Mouse (Mus musculus): Measurements from ENCODE around the gene Dhx29. TPM values are rescaled to one million over a fixed set of nuclear protein-coding genes. Genes with fewer than 3 reads are reported as not detected.

Gene Dhx29
- polyA plus RNA-seq, 1 experiment from 2014 or later: 24.8 TPM

GRCm38 (mm10) chr13:112967267-112967666, 40.0 kb downstream of the Dhx29 start:
- Histone ChIP-seq H3K4me3 (ENCODE audit: low read length) (no peak overlapping the region), H3K4me2 (replicated peaks; ENCODE audit: low read depth, low read length) (no peak overlapping the region), H3K9ac (ENCODE audit: low read depth, low read length) (no peak overlapping the region), H3K27me3 (ENCODE audit: control insufficient read depth, insufficient read depth, low read length) (no peaks in the 10 kb centered on the region), H3K27ac (ENCODE audit: low read depth, low read length) (no peak overlapping the region), H3K36me3 (ENCODE audit: control insufficient read depth, insufficient read depth, low read length) (peaks cover 40% of the 10 kb centered on the region), H3K9me3 (ENCODE audit: control insufficient read depth, low read length) (no peaks in the 10 kb centered on the region), H3K4me1 (ENCODE audit: control insufficient read depth, insufficient read depth, low read length) (no peaks in the 10 kb centered on the region)
- ATAC-seq (ENCODE audit: low FRiP score, low TSS enrichment): no peak
- 88% methylated on average over 5 of the region's 5 CpGs for WGBS

GRCm38 (mm10) chr13:112976720-112977119, 49.5 kb downstream of the Dhx29 start:
- Histone ChIP-seq H3K4me3 (ENCODE audit: low read length) (no peak overlapping the region), H3K9ac (ENCODE audit: low read depth, low read length) (no peak overlapping the region), H3K36me3 (ENCODE audit: control insufficient read depth, insufficient read depth, low read length) (no peaks in the 10 kb centered on the region), H3K9me3 (ENCODE audit: control insufficient read depth, low read length) (no peaks in the 10 kb centered on the region), H3K27me3 (ENCODE audit: control insufficient read depth, insufficient read depth, low read length) (peaks cover 5% of the 10 kb centered on the region; the same call in 1 of the 2 replicates), H3K27ac (ENCODE audit: low read depth, low read length) (no peak overlapping the region), H3K4me1 (ENCODE audit: control insufficient read depth, insufficient read depth, low read length) (no peaks in the 10 kb centered on the region), H3K4me2 (replicated peaks; ENCODE audit: low read depth, low read length) (0 out of 2 replicates have a peak overlapping the region, but pooled peaks have one; percentile 9)
- 44% methylated on average over 10 of the region's 10 CpGs for WGBS
- ATAC-seq (ENCODE audit: low FRiP score, low TSS enrichment): no peak

- Histone ChIP-seq H3K4me3 (ENCODE audit: low read length) (peak overlapping the region; percentile 53; the same call in 1 of the 2 replicates), H3K27me3 (ENCODE audit: control insufficient read depth, insufficient read depth, low read length) (peaks cover 49% of the 10 kb centered on the region)
- WGBS: 7% methylated on average over 18 of the region's 18 CpGs
These were observed 58.6 kb downstream of the Dhx29 start for GRCm38 (mm10) chr13:112985605-112986450.

GRCm38 (mm10) chr13:112986451-112986950, 59.2 kb downstream of the Dhx29 start:
- Histone ChIP-seq H3K36me3 (ENCODE audit: control insufficient read depth, insufficient read depth, low read length) (no peaks in the 10 kb centered on the region), H3K4me1 (ENCODE audit: control insufficient read depth, insufficient read depth, low read length) (peaks cover 30% of the 10 kb centered on the region), H3K27me3 (ENCODE audit: control insufficient read depth, insufficient read depth, low read length) (peaks cover 55% of the 10 kb centered on the region), H3K9me3 (ENCODE audit: control insufficient read depth, low read length) (no peaks in the 10 kb centered on the region), H3K4me3 (ENCODE audit: low read length) (peak overlapping the region; percentile 53), H3K27ac (ENCODE audit: low read depth, low read length) (no peak overlapping the region), H3K4me2 (replicated peaks; ENCODE audit: low read depth, low read length) (peak overlapping the region; percentile 96; the same call in 1 of the 2 replicates), H3K9ac (ENCODE audit: low read depth, low read length) (peak overlapping the region; percentile 4; the same call in 1 of the 2 replicates)
- under 1% methylated on average over 17 of the region's 17 CpGs for WGBS
- ATAC-seq (ENCODE audit: low FRiP score, low TSS enrichment): no peak

More at GRCm38 (mm10) chr13:112985605-112986450, 58.6 kb downstream of the Dhx29 start:
- Histone ChIP-seq H3K9ac (ENCODE audit: low read depth, low read length) (no peak overlapping the region), H3K36me3 (ENCODE audit: control insufficient read depth, insufficient read depth, low read length) (no peaks in the 10 kb centered on the region), H3K9me3 (ENCODE audit: control insufficient read depth, low read length) (no peaks in the 10 kb centered on the region), H3K27ac (ENCODE audit: low read depth, low read length) (no peak overlapping the region), H3K4me1 (ENCODE audit: control insufficient read depth, insufficient read depth, low read length) (peaks cover 30% of the 10 kb centered on the region), H3K4me2 (replicated peaks; ENCODE audit: low read depth, low read length) (peak overlapping the region; percentile 96; the same call in 1 of the 2 replicates)
- no peak for ATAC-seq (ENCODE audit: low FRiP score, low TSS enrichment)

GRCm38 (mm10) chr13:112987532-112987943, 60.3 kb downstream of the Dhx29 start, which contains the start of gene Ccno:
TSS of gene Ccno (plus strand) at chr13:112987802.
- peak; percentile 96 for ATAC-seq (ENCODE audit: low FRiP score, low TSS enrichment)
- H3K9me3 ChIP-seq (ENCODE audit: control insufficient read depth, low read length): no peaks in the 10 kb centered on the region
- H3K36me3 ChIP-seq (ENCODE audit: control insufficient read depth, insufficient read depth, low read length): no peaks in the 10 kb centered on the region
- H3K27me3 ChIP-seq (ENCODE audit: control insufficient read depth, insufficient read depth, low read length): peaks cover 61% of the 10 kb centered on the region
- under 1% methylated on average over 45 of the region's 47 CpGs for WGBS
- H3K4me2 ChIP-seq (replicated peaks; ENCODE audit: low read depth, low read length): peak within 1 kb of the TSS; percentile 96
- peaks cover 30% of the 10 kb centered on the region for H3K4me1 ChIP-seq (ENCODE audit: control insufficient read depth, insufficient read depth, low read length)
- peak within 1 kb of the TSS; percentile 53 for H3K4me3 ChIP-seq (ENCODE audit: low read length)
- peak within 1 kb of the TSS; percentile 51 for H3K9ac ChIP-seq (ENCODE audit: low read depth, low read length)
- no peak within 1 kb of the TSS for H3K27ac ChIP-seq (ENCODE audit: low read depth, low read length)

GRCm38 (mm10) chr13:112987991-112988390, 60.7 kb downstream of the Dhx29 start:
- H3K4me2 ChIP-seq (replicated peaks; ENCODE audit: low read depth, low read length): peak overlapping the region; percentile 96
- no peaks in the 10 kb centered on the region for H3K9me3 ChIP-seq (ENCODE audit: control insufficient read depth, low read length)
- peak overlapping the region; percentile 53 for H3K4me3 ChIP-seq (ENCODE audit: low read length)
- ATAC-seq (ENCODE audit: low FRiP score, low TSS enrichment): peak; percentile 29
- H3K36me3 ChIP-seq (ENCODE audit: control insufficient read depth, insufficient read depth, low read length): no peaks in the 10 kb centered on the region
- peaks cover 64% of the 10 kb centered on the region for H3K27me3 ChIP-seq (ENCODE audit: control insufficient read depth, insufficient read depth, low read length)
- peak overlapping the region; percentile 51 for H3K9ac ChIP-seq (ENCODE audit: low read depth, low read length)
- no peak overlapping the region for H3K27ac ChIP-seq (ENCODE audit: low read depth, low read length)
- peaks cover 30% of the 10 kb centered on the region for H3K4me1 ChIP-seq (ENCODE audit: control insufficient read depth, insufficient read depth, low read length)
- 0% methylated on average over 39 of the region's 39 CpGs for WGBS

GRCm38 (mm10) chr13:112988866-112989265, 61.6 kb downstream of the Dhx29 start:
- no peak for ATAC-seq (ENCODE audit: low FRiP score, low TSS enrichment)
- 1% methylated on average over 19 of the region's 19 CpGs for WGBS
- H3K4me1 ChIP-seq (ENCODE audit: control insufficient read depth, insufficient read depth, low read length): peaks cover 37% of the 10 kb centered on the region

GRCm38 (mm10) chr13:112989541-112989940, 62.3 kb downstream of the Dhx29 start:
- Histone ChIP-seq H3K36me3 (ENCODE audit: control insufficient read depth, insufficient read depth, low read length) (no peaks in the 10 kb centered on the region), H3K4me3 (ENCODE audit: low read length) (peak overlapping the region; percentile 17), H3K27me3 (ENCODE audit: control insufficient read depth, insufficient read depth, low read length) (peaks cover 79% of the 10 kb centered on the region), H3K4me1 (ENCODE audit: control insufficient read depth, insufficient read depth, low read length) (peaks cover 39% of the 10 kb centered on the region), H3K27ac (ENCODE audit: low read depth, low read length) (no peak overlapping the region), H3K4me2 (replicated peaks; ENCODE audit: low read depth, low read length) (peak overlapping the region; percentile 96), H3K9me3 (ENCODE audit: control insufficient read depth, low read length) (no peaks in the 10 kb centered on the region), H3K9ac (ENCODE audit: low read depth, low read length) (no peak overlapping the region)
- ATAC-seq (ENCODE audit: low FRiP score, low TSS enrichment): no peak
- 2% methylated on average over 23 of the region's 23 CpGs for WGBS

More at GRCm38 (mm10) chr13:112988866-112989265, 61.6 kb downstream of the Dhx29 start:
- Histone ChIP-seq H3K36me3 (ENCODE audit: control insufficient read depth, insufficient read depth, low read length) (no peaks in the 10 kb centered on the region), H3K27me3 (ENCODE audit: control insufficient read depth, insufficient read depth, low read length) (peaks cover 72% of the 10 kb centered on the region), H3K27ac (ENCODE audit: low read depth, low read length) (no peak overlapping the region), H3K9me3 (ENCODE audit: control insufficient read depth, low read length) (no peaks in the 10 kb centered on the region), H3K9ac (ENCODE audit: low read depth, low read length) (no peak overlapping the region), H3K4me3 (ENCODE audit: low read length) (peak overlapping the region; percentile 53), H3K4me2 (replicated peaks; ENCODE audit: low read depth, low read length) (peak overlapping the region; percentile 96)

- no peaks in the 10 kb centered on the region for H3K9me3 ChIP-seq (ENCODE audit: control insufficient read depth, low read length)
- H3K4me3 ChIP-seq (ENCODE audit: low read length): no peak overlapping the region
- no peaks in the 10 kb centered on the region for H3K36me3 ChIP-seq (ENCODE audit: control insufficient read depth, insufficient read depth, low read length)
- H3K27me3 ChIP-seq (ENCODE audit: control insufficient read depth, insufficient read depth, low read length): peaks cover 87% of the 10 kb centered on the region
- no peak overlapping the region for H3K4me2 ChIP-seq (replicated peaks; ENCODE audit: low read depth, low read length)
- H3K4me1 ChIP-seq (ENCODE audit: control insufficient read depth, insufficient read depth, low read length): peaks cover 39% of the 10 kb centered on the region
- H3K27ac ChIP-seq (ENCODE audit: low read depth, low read length): no peak overlapping the region
- WGBS: 9% methylated on average over 4 of the region's 4 CpGs
- no peak overlapping the region for H3K9ac ChIP-seq (ENCODE audit: low read depth, low read length)
- no peak for ATAC-seq (ENCODE audit: low FRiP score, low TSS enrichment)
These were observed 63.1 kb downstream of the Dhx29 start for GRCm38 (mm10) chr13:112990346-112990745.

Measured in kidney, embryonic 14.5 days (tissue).